In genomic region chr8:11362278-11363214, GRCm38 (mm10) we compare ENCODE assay signal across 9 mouse cellular contexts. TPM values are rescaled to one million over a fixed set of nuclear protein-coding genes. Genes with fewer than 3 reads are reported as not detected.
DNase-seq lines count a peak whose midpoint lies in the region; ATAC-seq and TF ChIP-seq lines count a peak whose summit lies in the region.
"Had no signal": no experiment of that assay in that cellular context is flagged by ENCODE, and none has a peak within 500 bp of the region (broad histone marks: within the 10 kb centered on the region; RNA-seq: fewer than 3 reads in every experiment).

No protein-coding gene starts in this region.

- WGBS in heart, embryonic 14.5 days: 28% methylated on average over 17 of the region's 17 CpGs
- WGBS in heart, embryonic 15.5 days: 39% methylated on average over 17 of the region's 17 CpGs
- 59% methylated on average over 17 of the region's 17 CpGs for WGBS in cerebellum, adult 2 months

- H3K4me3 ChIP-seq in heart, embryonic 14.5 days (ENCODE audit: control insufficient read depth in 1 of 2, insufficient read depth in 1 of 2, low read depth in 1 of 2, low read length in 2 of 2): no peak overlapping the region
- H3K4me3 ChIP-seq in heart, embryonic 15.5 days: no peak overlapping the region
- no peak overlapping the region for H3K4me3 ChIP-seq in cerebellum, adult 2 months (replicated peaks; ENCODE audit: insufficient read depth, low read depth, low read length)

- H3K4me2 ChIP-seq in heart, embryonic 14.5 days (ENCODE audit: low read length): peak overlapping the region; percentile 12; the same call in 1 of the 2 replicates
- H3K4me2 ChIP-seq in heart, embryonic 15.5 days: no peak overlapping the region

- no peaks in the 10 kb centered on the region for H3K9me3 ChIP-seq in heart, embryonic 14.5 days (ENCODE audit: control insufficient read depth, low read length)
- H3K9me3 ChIP-seq in heart, embryonic 15.5 days (replicated peaks): no peaks in the 10 kb centered on the region

- 0 out of 2 replicates have a peak, but pooled peaks cover 6% of the 10 kb centered on the region for H3K36me3 ChIP-seq in heart, embryonic 14.5 days (ENCODE audit: control insufficient read depth, insufficient read depth, low read length)
- no peaks in the 10 kb centered on the region for H3K36me3 ChIP-seq in heart, embryonic 15.5 days

- intact Hi-C loops in heart, postnatal 14 days (cut with DNase I): loop anchor here (2.0 kb wide), 1 partner anchor 48 kb away; no protein-coding TSS in a partner anchor

- peaks cover 36 to 56% of the 10 kb centered on the region in 2 experiments for H3K4me1 ChIP-seq in heart, embryonic 14.5 days (ENCODE audit: control insufficient read depth in 2 of 2, insufficient read depth in 2 of 2, low read length in 2 of 2)
- peaks cover 68% of the 10 kb centered on the region for H3K4me1 ChIP-seq in heart, embryonic 15.5 days (replicated peaks)
- peaks cover 2% of the 10 kb centered on the region for H3K4me1 ChIP-seq in cerebellum, adult 2 months (ENCODE audit: control insufficient read depth, insufficient read depth, low read length)

- DNase-seq in heart, postnatal 14 days: no peak
- peak; percentile 63 for DNase-seq in kidney, postnatal 14 days
- peak; percentile 80 for DNase-seq in retina, embryonic 14.5 days (ENCODE audit: low spot score)
- no peak for DNase-seq in cerebellum, adult 2 months
- DNase-seq in c-Kit-positive CD71-positive TER-119-positive erythroid progenitor cells, embryonic 14.5 days (ENCODE audit: low spot score): no peak
- no peak for DNase-seq in gastrocnemius, adult 18-20 months (ENCODE audit: low spot score)
- DNase-seq: thymus, postnatal 4 days had no signal

- ATAC-seq in heart, embryonic 14.5 days (ENCODE audit: insufficient number of reproducible peaks, insufficient read depth, low FRiP score, low read depth): no peak; the same call in 1 of the 2 replicates
- ATAC-seq in heart, embryonic 15.5 days (replicated peaks; ENCODE audit: insufficient number of reproducible peaks, insufficient read depth, low FRiP score, low read depth): no peak; the same call in 1 of the 2 replicates

- no peak for TF ChIP-seq POLR2A in cerebellum, adult 2 months (IDR thresholded peaks at IDR 0.05; ENCODE audit: borderline replicate concordance, insufficient read depth, low read length)

- TF ChIP-seq CTCF in cerebellum, adult 2 months (IDR thresholded peaks at IDR 0.05; ENCODE audit: borderline replicate concordance, insufficient read depth, low read depth, low read length): no peak

- no peaks in the 10 kb centered on the region for H3K27me3 ChIP-seq in heart, embryonic 14.5 days (ENCODE audit: control insufficient read depth, insufficient read depth, low read length)
- H3K27me3 ChIP-seq in heart, embryonic 15.5 days: no peaks in the 10 kb centered on the region
- H3K27me3 ChIP-seq in cerebellum, adult 2 months (ENCODE audit: control insufficient read depth, insufficient read depth, low read length): no peaks in the 10 kb centered on the region

- H3K9ac ChIP-seq in heart, embryonic 14.5 days (ENCODE audit: low read length): peak overlapping the region; percentile 53; the same call in 1 of the 2 replicates
- 0 out of 2 replicates have a peak overlapping the region, but pooled peaks have one; percentile 12 for H3K9ac ChIP-seq in heart, embryonic 15.5 days

- peak overlapping the region; percentile 52 to 65 for H3K27ac ChIP-seq in heart, embryonic 14.5 days (replicated peaks in 1 of 2; ENCODE audit: control insufficient read depth in 1 of 2, insufficient read depth in 1 of 2, low read depth in 2 of 2, low read length in 2 of 2)
- H3K27ac ChIP-seq in heart, embryonic 15.5 days: peak overlapping the region; percentile 61
- no peak overlapping the region for H3K27ac ChIP-seq in cerebellum, adult 2 months (ENCODE audit: insufficient read depth, low read length)

RNA-seq across cellular contexts. Expression of gene Col4a1, which starts 49.9 kb away (rescaled TPM):
- polyA plus RNA-seq in heart, embryonic 14.5 days (2014; fragmentation: Nextera tagmentation; extraction: Ambion mirVana): 250 and 253 TPM in 2 replicates
- 1,000 to 10,000 TPM; 1,046 to 1,073 TPM for total RNA-seq in heart, postnatal 14 days (2021)
- 191 and 245 TPM in 2 replicates for polyA plus RNA-seq in heart, embryonic 15.5 days (2015; fragmentation: Nextera tagmentation; extraction: Ambion mirVana)
- 14.8 and 15.6 TPM in 2 replicates for polyA plus RNA-seq in cerebellum, adult 2 months (2012; rRNA removed)
- 10 to 100 TPM; 66.5 to 81.6 TPM for total RNA-seq in gastrocnemius, adult 18-20 months (2021)

RNA-seq across cellular contexts. Expression of gene Col4a2, which starts 49.9 kb away (rescaled TPM):
- polyA plus RNA-seq in heart, embryonic 14.5 days (2014; fragmentation: Nextera tagmentation; extraction: Ambion mirVana): 77.7 and 80.3 TPM in 2 replicates
- 100 to 1,000 TPM; 570 to 571 TPM for total RNA-seq in heart, postnatal 14 days (2021)
- 89.8 and 106 TPM in 2 replicates for polyA plus RNA-seq in heart, embryonic 15.5 days (2015; fragmentation: Nextera tagmentation; extraction: Ambion mirVana)
- polyA plus RNA-seq in cerebellum, adult 2 months (2012; rRNA removed): 13.8 and 15.0 TPM in 2 replicates
- total RNA-seq in gastrocnemius, adult 18-20 months (2021): 10 to 100 TPM; 37.4 to 50.2 TPM

Comparison
In these comparisons a context has a peak if more than half of its experiments do, and no peak if none do; other contexts are left out.
1. DNase-seq: peak in kidney, postnatal 14 days (single experiment) and retina, embryonic 14.5 days (single experiment); none in heart, postnatal 14 days (0 of 2), cerebellum, adult 2 months (0 of 2), c-Kit-positive CD71-positive TER-119-positive erythroid progenitor cells, embryonic 14.5 days (single experiment) and gastrocnemius, adult 18-20 months (single experiment).
2. RNA of gene Col4a1, which starts 49.9 kb away (polyA plus RNA-seq): 250 to 253 TPM in heart, embryonic 14.5 days and 191 to 245 TPM in heart, embryonic 15.5 days; 14.8 to 15.6 TPM in cerebellum, adult 2 months; every median in the first group is over 10 times any median in the second.